Mouse (Mus musculus) kidney, embryonic 15.5 days (tissue): Measurements from ENCODE around the gene Fblim1. TPM values are rescaled to one million over a fixed set of nuclear protein-coding genes. Genes with fewer than 3 reads are reported as not detected.
A peak's percentile ranks its signal among the peaks of the same experiment; 100 is the strongest.

Source experiments
- ATAC-seq: fragments of 200-750 bp; cut with Nextera tagmentation; replicated peaks from 2 replicates; pipeline ENCODE4 v1.8.0; 2017; ENCODE audit warnings: moderate TSS enrichment; ENCODE audit not compliant: low FRiP score
- H3K27ac ChIP-seq: fragments of 300-500 bp; sonication (generic); 2 replicates; pipeline ENCODE4 v1.5.1; 2015; ENCODE audit warnings: mild to moderate bottlenecking, inconsistent platforms
- H3K27me3 ChIP-seq: fragments of 300-500 bp; sonication (generic); 2 replicates; pipeline ENCODE4 v1.6.1; 2015; ENCODE audit warnings: inconsistent platforms
- H3K36me3 ChIP-seq: fragments of 300-500 bp; sonication (generic); 2 replicates; pipeline ENCODE4 v1.6.1; 2015; ENCODE audit warnings: inconsistent platforms
- H3K4me1 ChIP-seq: fragments of 300-500 bp; sonication (generic); 2 replicates; pipeline ENCODE4 v1.6.1; 2015; ENCODE audit warnings: inconsistent platforms
- H3K4me2 ChIP-seq: fragments of 300-500 bp; sonication (generic); 2 replicates; pipeline ENCODE4 v1.6.1; 2015; ENCODE audit warnings: moderate library complexity, mild to moderate bottlenecking, inconsistent platforms
- H3K4me3 ChIP-seq: fragments of 300-500 bp; sonication (generic); replicated peaks from 2 replicates; pipeline ENCODE4 v1.5.1; 2015; ENCODE audit warnings: mild to moderate bottlenecking, inconsistent platforms
- H3K9ac ChIP-seq: fragments of 300-500 bp; sonication (generic); 2 replicates; pipeline ENCODE4 v1.6.1; 2015; ENCODE audit warnings: mild to moderate bottlenecking, inconsistent platforms
- H3K9me3 ChIP-seq: fragments of 300-500 bp; sonication (generic); replicated peaks from 2 replicates; pipeline ENCODE4 v1.6.1; 2016; ENCODE audit warnings: inconsistent platforms
- WGBS: fragments of 180-500 bp; shearing (Covaris S2); methylation state at CpG from one replicate; pipeline ENCODE4 v1.1.7; 2015; ENCODE audit warnings: mixed read lengths; 5-methylcytosine and 5-hydroxymethylcytosine counted together
- polyA plus RNA-seq: library from polyadenylated mRNA; unstranded; fragments of >200 nt; fragmentation: Nextera tagmentation; extraction: Ambion mirVana; gene quantifications from 2 replicates; pipeline ENCODE4 v1.2.1, GENCODE M21; 2015

Fblim1 gene
- polyA plus RNA-seq, 1 experiment from 2014 or later: 81.3 TPM

DNA sequence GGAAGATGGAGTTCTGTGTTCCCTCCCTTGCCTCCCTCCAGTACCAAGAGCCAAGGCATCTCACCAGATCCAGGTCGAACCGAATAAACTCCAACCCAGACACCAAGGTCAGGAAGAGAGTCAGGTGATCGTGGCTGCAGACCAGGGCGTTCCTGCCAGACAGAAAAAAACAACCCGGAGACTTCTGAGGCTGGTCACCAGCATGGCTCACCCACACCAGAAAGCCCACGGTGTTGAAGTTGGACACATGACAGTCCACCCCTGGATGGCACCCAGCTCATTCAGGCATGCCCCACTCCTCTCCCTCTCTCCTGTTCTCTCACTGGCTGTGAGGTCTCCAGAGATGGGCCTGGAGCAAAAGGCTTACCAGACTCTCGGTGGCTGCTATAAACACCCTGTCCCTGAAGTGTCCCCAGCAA lies 35.5 kb upstream of the Fblim1 start:
- H3K36me3 ChIP-seq: peaks cover 58% of the 10 kb centered on the region
- H3K4me2 ChIP-seq: no peak overlapping the region
- no peaks in the 10 kb centered on the region for H3K27me3 ChIP-seq
- 83% methylated on average over 7 of the region's 7 CpGs for WGBS
- H3K9me3 ChIP-seq: no peaks in the 10 kb centered on the region
- no peak overlapping the region for H3K9ac ChIP-seq
- no peak for ATAC-seq
- H3K4me1 ChIP-seq: peaks cover 21% of the 10 kb centered on the region
- H3K4me3 ChIP-seq: no peak overlapping the region
- H3K27ac ChIP-seq: no peak overlapping the region

DNA sequence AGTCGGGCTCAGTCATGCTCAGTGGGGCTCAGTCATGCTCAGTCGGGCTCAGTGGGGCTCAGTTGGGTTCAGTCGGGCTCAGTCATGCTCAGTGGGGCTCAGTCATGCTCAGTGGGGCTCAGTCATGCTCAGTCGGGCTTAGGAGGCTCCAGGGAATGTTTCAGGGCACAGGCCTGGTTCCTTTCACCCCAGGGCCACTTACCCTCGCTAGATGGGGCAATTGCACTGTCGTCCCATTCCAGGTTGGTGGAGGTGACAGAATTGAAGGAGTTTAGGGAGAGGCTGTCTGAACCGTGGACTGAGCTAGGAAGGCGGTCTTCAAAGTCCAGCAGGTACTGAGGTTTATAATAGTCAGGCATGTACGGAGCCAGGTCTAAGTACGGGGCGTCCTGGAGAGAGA lies 33.6 kb upstream of the Fblim1 start:
- Histone ChIP-seq H3K27ac (no peak overlapping the region), H3K27me3 (no peaks in the 10 kb centered on the region), H3K4me1 (peaks cover 21% of the 10 kb centered on the region), H3K4me2 (no peak overlapping the region), H3K4me3 (no peak overlapping the region), H3K9me3 (no peaks in the 10 kb centered on the region), H3K9ac (no peak overlapping the region), H3K36me3 (peaks cover 74% of the 10 kb centered on the region)
- no peak for ATAC-seq
- 66% methylated on average over 11 of the region's 11 CpGs for WGBS

DNA sequence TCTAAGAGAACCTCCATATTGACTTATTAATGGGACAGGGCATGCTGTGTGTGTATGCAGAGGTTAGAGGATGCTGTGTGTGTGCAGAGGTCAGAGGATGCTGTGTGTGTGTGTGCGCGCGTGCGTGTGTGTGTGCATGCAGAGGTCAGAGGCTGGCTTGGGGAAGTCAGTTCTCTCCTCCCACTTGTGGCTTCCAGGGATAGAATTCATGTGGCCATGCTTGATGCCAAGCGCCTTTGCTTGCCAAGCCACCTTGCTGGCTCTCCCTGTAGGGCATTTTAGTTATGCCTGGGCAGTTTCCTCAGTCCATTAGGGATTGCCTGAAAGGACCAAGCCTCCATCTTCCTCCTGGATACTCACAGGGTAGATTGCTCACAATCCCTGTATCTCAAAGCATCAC lies 30.8 kb upstream of the Fblim1 start:
- peaks cover 89% of the 10 kb centered on the region for H3K36me3 ChIP-seq
- no peak overlapping the region for H3K4me3 ChIP-seq
- no peak overlapping the region for H3K9ac ChIP-seq
- H3K27me3 ChIP-seq: no peaks in the 10 kb centered on the region
- H3K4me1 ChIP-seq: no peaks in the 10 kb centered on the region; the same call in 1 of the 2 replicates
- no peak for ATAC-seq
- H3K9me3 ChIP-seq: no peaks in the 10 kb centered on the region
- H3K4me2 ChIP-seq: no peak overlapping the region
- H3K27ac ChIP-seq: no peak overlapping the region
- 90% methylated on average over 5 of the region's 5 CpGs for WGBS

DNA sequence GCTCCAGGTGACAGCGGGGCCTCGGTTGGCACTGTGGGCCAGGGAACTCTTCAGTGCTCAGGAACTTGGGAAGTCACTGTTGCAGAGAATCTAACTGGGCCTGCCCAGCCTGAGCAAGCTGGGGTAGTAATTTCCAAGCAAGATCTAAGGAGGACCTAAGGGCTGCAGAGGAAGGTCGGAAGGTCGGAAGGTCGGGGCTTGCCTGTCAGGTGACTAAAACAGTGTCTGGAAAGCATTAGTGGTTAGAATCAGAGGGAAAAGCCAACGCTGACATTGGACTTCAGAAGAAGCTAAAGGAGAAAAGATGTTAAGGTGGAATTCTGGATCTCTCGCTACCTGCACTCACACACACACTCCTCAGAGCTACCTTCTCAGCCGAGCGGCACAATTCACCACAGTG lies 30.1 kb upstream of the Fblim1 start:
- 82% methylated on average over 9 of the region's 9 CpGs for WGBS
- Histone ChIP-seq H3K4me1 (no peaks in the 10 kb centered on the region; the same call in 1 of the 2 replicates), H3K36me3 (peaks cover 90% of the 10 kb centered on the region), H3K9ac (no peak overlapping the region), H3K4me2 (no peak overlapping the region), H3K27me3 (no peaks in the 10 kb centered on the region), H3K27ac (no peak overlapping the region), H3K9me3 (no peaks in the 10 kb centered on the region), H3K4me3 (no peak overlapping the region)
- no peak for ATAC-seq

DNA sequence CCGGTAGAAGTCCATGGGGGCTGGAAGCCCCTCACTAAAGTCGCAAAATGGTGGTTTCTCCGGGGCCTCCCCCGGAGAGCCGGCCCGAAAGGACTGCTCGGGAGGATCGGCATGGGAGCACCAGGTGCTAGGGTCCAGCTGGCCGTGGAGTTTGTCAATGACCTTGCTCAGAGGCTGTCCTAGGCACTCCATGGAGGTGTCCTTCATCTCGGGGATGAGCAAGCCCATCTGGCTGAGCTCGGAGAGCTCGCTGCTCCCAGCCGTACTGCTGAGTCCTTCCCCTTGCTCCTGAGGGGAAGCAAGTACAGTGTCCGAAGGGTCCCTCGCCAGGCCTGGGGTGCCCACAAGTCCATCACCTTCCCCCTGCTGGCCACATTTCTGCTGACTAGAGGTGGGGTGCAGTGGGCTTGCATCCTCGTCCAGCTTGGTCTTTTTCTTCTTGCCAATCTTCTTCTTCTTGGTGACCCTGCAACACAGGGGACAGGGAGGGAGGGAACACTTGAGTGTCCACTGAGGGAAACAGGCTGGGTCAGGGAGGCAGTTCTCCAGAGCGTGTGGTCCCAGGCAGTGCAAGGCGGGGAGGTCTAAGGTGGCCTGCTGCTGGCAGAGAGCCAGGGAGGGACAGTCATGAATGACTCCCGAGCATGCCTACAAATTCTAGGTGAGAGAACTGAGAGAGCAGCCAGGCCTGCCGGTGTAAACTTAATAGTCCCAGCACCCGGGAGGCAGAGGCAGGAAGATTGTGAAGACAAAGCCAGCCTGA lies 26.4 kb upstream of the Fblim1 start:
- no peak overlapping the region for H3K4me3 ChIP-seq
- H3K4me1 ChIP-seq: no peaks in the 10 kb centered on the region
- no peak overlapping the region for H3K4me2 ChIP-seq
- H3K36me3 ChIP-seq: peaks cover 94% of the 10 kb centered on the region
- no peaks in the 10 kb centered on the region for H3K9me3 ChIP-seq
- no peak overlapping the region for H3K27ac ChIP-seq
- no peak overlapping the region for H3K9ac ChIP-seq
- WGBS: 86% methylated on average over 21 of the region's 21 CpGs
- no peak for ATAC-seq
- no peaks in the 10 kb centered on the region for H3K27me3 ChIP-seq

- Histone ChIP-seq H3K4me1 (no peaks in the 10 kb centered on the region), H3K36me3 (peaks cover 94% of the 10 kb centered on the region), H3K4me2 (no peak overlapping the region), H3K27ac (no peak overlapping the region), H3K27me3 (no peaks in the 10 kb centered on the region), H3K9ac (no peak overlapping the region), H3K9me3 (no peaks in the 10 kb centered on the region), H3K4me3 (no peak overlapping the region)
- no peak for ATAC-seq
- WGBS: 93% methylated on average over 20 of the region's 20 CpGs
These were observed 25.4 kb upstream of the Fblim1 start for GRCm38 (mm10) chr4:141631250-141631649.

- H3K4me2 ChIP-seq: no peak overlapping the region
- no peak overlapping the region for H3K27ac ChIP-seq
- no peak overlapping the region for H3K4me3 ChIP-seq
- H3K4me1 ChIP-seq: no peaks in the 10 kb centered on the region
- H3K9me3 ChIP-seq: no peaks in the 10 kb centered on the region
- WGBS: 91% methylated on average over 11 of the region's 11 CpGs
- no peak overlapping the region for H3K9ac ChIP-seq
- no peak for ATAC-seq
- peaks cover 95% of the 10 kb centered on the region for H3K36me3 ChIP-seq
- no peaks in the 10 kb centered on the region for H3K27me3 ChIP-seq
These were observed 24.1 kb upstream of the Fblim1 start for GRCm38 (mm10) chr4:141630021-141630420.

DNA sequence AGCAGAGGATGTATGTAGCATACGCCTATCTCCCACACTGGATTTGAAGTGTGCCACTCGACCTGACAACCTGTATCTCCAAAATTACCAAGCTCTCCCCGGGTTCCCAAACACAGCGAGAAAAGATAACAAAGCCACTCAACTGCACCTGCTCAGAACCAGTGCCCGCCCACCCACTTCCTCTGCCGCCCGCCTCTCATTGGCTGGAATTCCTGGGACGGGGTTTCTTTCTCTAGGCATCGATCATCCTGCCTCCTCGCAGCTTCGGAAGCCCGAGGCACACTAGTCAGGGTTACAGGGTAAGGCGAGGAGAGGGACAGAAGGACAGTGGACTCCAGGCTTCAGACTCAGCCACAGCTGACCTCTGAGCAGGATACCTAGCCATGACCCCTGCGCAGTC lies 22.8 kb upstream of the Fblim1 start:
- H3K9me3 ChIP-seq: no peaks in the 10 kb centered on the region
- H3K4me2 ChIP-seq: no peak overlapping the region
- H3K36me3 ChIP-seq: peaks cover 82% of the 10 kb centered on the region
- no peak overlapping the region for H3K4me3 ChIP-seq
- H3K4me1 ChIP-seq: peaks cover 8% of the 10 kb centered on the region
- 83% methylated on average over 14 of the region's 14 CpGs for WGBS
- no peak overlapping the region for H3K9ac ChIP-seq
- H3K27me3 ChIP-seq: no peaks in the 10 kb centered on the region
- no peak for ATAC-seq
- H3K27ac ChIP-seq: no peak overlapping the region

- 87% methylated on average over 5 of the region's 5 CpGs for WGBS
These were observed 21.6 kb upstream of the Fblim1 start for GRCm38 (mm10) chr4:141627502-141627901.

GRCm38 (mm10) chr4:141625774-141626550 lies 20.1 kb upstream of the Fblim1 start:
- H3K4me2 ChIP-seq: no peak overlapping the region
- ATAC-seq: no peak
- peaks cover 57% of the 10 kb centered on the region for H3K36me3 ChIP-seq
- H3K9ac ChIP-seq: no peak overlapping the region
- no peak overlapping the region for H3K4me3 ChIP-seq
- H3K9me3 ChIP-seq: no peaks in the 10 kb centered on the region
- 89% methylated on average over 16 of the region's 16 CpGs for WGBS
- H3K4me1 ChIP-seq: peaks cover 21% of the 10 kb centered on the region
- H3K27ac ChIP-seq: no peak overlapping the region
- H3K27me3 ChIP-seq: no peaks in the 10 kb centered on the region

More at GRCm38 (mm10) chr4:141627502-141627901, 21.6 kb upstream of the Fblim1 start:
- Histone ChIP-seq H3K9ac (no peak overlapping the region), H3K9me3 (no peaks in the 10 kb centered on the region), H3K4me1 (peaks cover 17% of the 10 kb centered on the region), H3K27me3 (no peaks in the 10 kb centered on the region), H3K36me3 (peaks cover 72% of the 10 kb centered on the region), H3K27ac (no peak overlapping the region), H3K4me3 (no peak overlapping the region), H3K4me2 (no peak overlapping the region)
- no peak for ATAC-seq

GRCm38 (mm10) chr4:141624983-141625773 lies 19.3 kb upstream of the Fblim1 start:
- H3K36me3 ChIP-seq: peaks cover 49% of the 10 kb centered on the region
- no peak overlapping the region for H3K4me2 ChIP-seq
- no peaks in the 10 kb centered on the region for H3K9me3 ChIP-seq
- H3K27me3 ChIP-seq: no peaks in the 10 kb centered on the region
- no peak overlapping the region for H3K9ac ChIP-seq
- no peak for ATAC-seq
- H3K4me3 ChIP-seq: no peak overlapping the region
- WGBS: 78% methylated on average over 19 of the region's 19 CpGs
- no peak overlapping the region for H3K27ac ChIP-seq
- H3K4me1 ChIP-seq: peaks cover 21% of the 10 kb centered on the region

DNA sequence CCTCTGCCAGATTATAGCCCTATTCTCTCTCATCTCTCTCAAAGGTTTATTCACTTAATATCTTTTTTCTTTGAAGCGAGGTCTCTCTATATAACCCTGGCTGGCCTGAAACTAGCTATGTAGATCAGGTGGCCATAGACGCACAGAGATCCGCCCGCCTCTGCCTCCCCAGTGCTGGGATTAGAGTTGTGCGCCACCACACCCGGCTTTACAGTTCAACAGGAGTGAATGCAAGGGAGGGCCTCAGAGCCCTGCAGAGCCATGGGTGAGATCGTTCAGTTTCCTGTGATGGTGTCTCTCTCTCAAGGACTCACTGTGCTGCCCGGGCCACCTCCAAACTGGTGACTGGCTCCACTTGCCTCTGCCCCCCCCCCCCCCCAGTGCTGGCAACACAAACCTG lies 18.2 kb upstream of the Fblim1 start:
- H3K9ac ChIP-seq: no peak overlapping the region
- H3K4me2 ChIP-seq: no peak overlapping the region
- peaks cover 21% of the 10 kb centered on the region for H3K4me1 ChIP-seq
- H3K9me3 ChIP-seq: no peaks in the 10 kb centered on the region
- no peak for ATAC-seq
- no peak overlapping the region for H3K4me3 ChIP-seq
- peaks cover 39% of the 10 kb centered on the region for H3K36me3 ChIP-seq
- 88% methylated on average over 8 of the region's 8 CpGs for WGBS
- H3K27me3 ChIP-seq: no peaks in the 10 kb centered on the region
- H3K27ac ChIP-seq: peak overlapping the region; percentile 27; the same call in 1 of the 2 replicates
